Mouse (Mus musculus): Measurements from ENCODE around the gene Ciita.

DNA sequence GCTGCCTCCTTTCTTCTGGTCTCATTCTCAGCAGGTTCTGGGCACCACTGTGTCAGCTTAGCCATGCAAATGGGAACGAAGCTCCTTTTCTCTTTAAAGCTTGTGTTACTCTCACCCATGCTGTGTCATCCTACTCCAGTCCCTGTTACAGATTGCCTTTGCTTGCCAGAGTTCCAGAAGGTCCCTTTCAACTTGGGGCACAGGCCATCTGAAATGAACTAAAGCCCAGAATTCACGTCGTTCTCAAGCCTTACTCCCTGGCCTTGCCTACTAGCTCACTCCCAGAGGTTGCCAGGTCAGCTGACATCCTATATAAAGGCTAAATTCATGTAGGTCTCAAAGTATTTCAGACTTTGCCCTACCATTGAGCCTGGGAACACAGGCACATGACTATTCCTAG is 69.1 kb downstream of the Ciita start:
- TF ChIP-seq POLR2A (IDR thresholded peaks at IDR 0.05; ENCODE audit: insufficient read depth, low read length) = no peak
- no peak for TF ChIP-seq CTCF (IDR thresholded peaks at IDR 0.05; ENCODE audit: low read depth, low read length)
- no peak for TF ChIP-seq EP300 (IDR thresholded peaks at IDR 0.05; ENCODE audit: insufficient read depth, low read depth, low read length)

Measured in ES-Bruce4 (cell line).